Mouse (Mus musculus): ENCODE data around the gene Palm2. TPM values are rescaled to one million over a fixed set of nuclear protein-coding genes. Genes with fewer than 3 reads are reported as not detected.

Gene Palm2
- polyA plus RNA-seq, 1 experiment from 2014 or later: 0.05 TPM

GRCm38 (mm10) chr4:57579683-57580082, 145.6 kb downstream of the Palm2 start:
- no peaks in the 10 kb centered on the region for H3K4me1 ChIP-seq (ENCODE audit: insufficient read depth)
- no peak overlapping the region for H3K9ac ChIP-seq (replicated peaks)
- no peaks in the 10 kb centered on the region for H3K36me3 ChIP-seq (replicated peaks; ENCODE audit: insufficient read depth, low read length)
- DNase-seq: no peak
- no peak overlapping the region for H3K4me3 ChIP-seq (ENCODE audit: low read depth, low read length)
- no peak overlapping the region for H3K4me2 ChIP-seq (ENCODE audit: low read depth, low read length)
- no peaks in the 10 kb centered on the region for H3K27me3 ChIP-seq (ENCODE audit: insufficient read depth, low read length)
- WGBS (ENCODE audit: insufficient replicate concordance): 78% methylated on average over 10 of the region's 10 CpGs
- no peaks in the 10 kb centered on the region for H3K9me3 ChIP-seq (ENCODE audit: low read length)
- no peak for ATAC-seq
- no peak overlapping the region for H3K27ac ChIP-seq (ENCODE audit: low read depth)
- TF ChIP-seq CTCF (IDR thresholded peaks at IDR 0.05; ENCODE audit: low read depth): no peak
- TF ChIP-seq EP300 (IDR thresholded peaks at IDR 0.05; ENCODE audit: low read depth): no peak

GRCm38 (mm10) chr4:57585281-57585800, 151.3 kb downstream of the Palm2 start:
- H3K4me3 ChIP-seq (ENCODE audit: low read depth, low read length): no peak overlapping the region
- WGBS (ENCODE audit: insufficient replicate concordance): 84% methylated on average over 6 of the region's 6 CpGs
- no peaks in the 10 kb centered on the region for H3K36me3 ChIP-seq (replicated peaks; ENCODE audit: insufficient read depth, low read length)
- H3K4me2 ChIP-seq (ENCODE audit: low read depth, low read length): no peak overlapping the region
- H3K9ac ChIP-seq (replicated peaks): no peak overlapping the region
- no peaks in the 10 kb centered on the region for H3K9me3 ChIP-seq (ENCODE audit: low read length)
- TF ChIP-seq CTCF (IDR thresholded peaks at IDR 0.05; ENCODE audit: low read depth) (no peak), EP300 (IDR thresholded peaks at IDR 0.05; ENCODE audit: low read depth) (no peak)
- no peaks in the 10 kb centered on the region for H3K27me3 ChIP-seq (ENCODE audit: insufficient read depth, low read length)
- ATAC-seq (no peak), DNase-seq (no peak)
- H3K4me1 ChIP-seq (ENCODE audit: insufficient read depth): no peaks in the 10 kb centered on the region
- no peak overlapping the region for H3K27ac ChIP-seq (ENCODE audit: low read depth)

- ATAC-seq (no peak), DNase-seq (no peak)
- Histone ChIP-seq H3K27ac (ENCODE audit: low read depth) (no peak overlapping the region), H3K9me3 (ENCODE audit: low read length) (no peaks in the 10 kb centered on the region), H3K4me3 (ENCODE audit: low read depth, low read length) (no peak overlapping the region), H3K27me3 (ENCODE audit: insufficient read depth, low read length) (no peaks in the 10 kb centered on the region), H3K36me3 (replicated peaks; ENCODE audit: insufficient read depth, low read length) (no peaks in the 10 kb centered on the region), H3K9ac (replicated peaks) (no peak overlapping the region), H3K4me1 (ENCODE audit: insufficient read depth) (no peaks in the 10 kb centered on the region), H3K4me2 (ENCODE audit: low read depth, low read length) (no peak overlapping the region)
- TF ChIP-seq EP300 (IDR thresholded peaks at IDR 0.05; ENCODE audit: low read depth) (no peak), CTCF (IDR thresholded peaks at IDR 0.05; ENCODE audit: low read depth) (no peak)
- 39% methylated on average over 7 of the region's 7 CpGs for WGBS (ENCODE audit: insufficient replicate concordance)
These were observed 153.0 kb downstream of the Palm2 start for GRCm38 (mm10) chr4:57586933-57587658.

GRCm38 (mm10) chr4:57588356-57588755, 154.3 kb downstream of the Palm2 start:
- no peaks in the 10 kb centered on the region for H3K27me3 ChIP-seq (ENCODE audit: insufficient read depth, low read length)
- 72% methylated on average over 1 of the region's 1 CpGs for WGBS (ENCODE audit: insufficient replicate concordance)
- H3K36me3 ChIP-seq (replicated peaks; ENCODE audit: insufficient read depth, low read length): no peaks in the 10 kb centered on the region
- ATAC-seq (no peak), DNase-seq (no peak)
- no peak overlapping the region for H3K9ac ChIP-seq (replicated peaks)
- H3K4me1 ChIP-seq (ENCODE audit: insufficient read depth): no peaks in the 10 kb centered on the region
- no peak for TF ChIP-seq EP300 (IDR thresholded peaks at IDR 0.05; ENCODE audit: low read depth)
- no peak overlapping the region for H3K27ac ChIP-seq (ENCODE audit: low read depth)
- H3K9me3 ChIP-seq (ENCODE audit: low read length): no peaks in the 10 kb centered on the region
- no peak overlapping the region for H3K4me3 ChIP-seq (ENCODE audit: low read depth, low read length)
- H3K4me2 ChIP-seq (ENCODE audit: low read depth, low read length): no peak overlapping the region

- no peak overlapping the region for H3K9ac ChIP-seq (replicated peaks)
- H3K27ac ChIP-seq (ENCODE audit: low read depth): no peak overlapping the region
- H3K9me3 ChIP-seq (ENCODE audit: low read length): no peaks in the 10 kb centered on the region
- no peaks in the 10 kb centered on the region for H3K4me1 ChIP-seq (ENCODE audit: insufficient read depth)
- H3K36me3 ChIP-seq (replicated peaks; ENCODE audit: insufficient read depth, low read length): no peaks in the 10 kb centered on the region
- no peak for ATAC-seq
- no peak for TF ChIP-seq CTCF (IDR thresholded peaks at IDR 0.05; ENCODE audit: low read depth)
- no peak for TF ChIP-seq EP300 (IDR thresholded peaks at IDR 0.05; ENCODE audit: low read depth)
- no peak overlapping the region for H3K4me2 ChIP-seq (ENCODE audit: low read depth, low read length)
- no peak for DNase-seq
- WGBS (ENCODE audit: insufficient replicate concordance): 75% methylated on average over 4 of the region's 4 CpGs
- no peaks in the 10 kb centered on the region for H3K27me3 ChIP-seq (ENCODE audit: insufficient read depth, low read length)
- H3K4me3 ChIP-seq (ENCODE audit: low read depth, low read length): no peak overlapping the region
These were observed 158.7 kb downstream of the Palm2 start for GRCm38 (mm10) chr4:57592751-57593150.

GRCm38 (mm10) chr4:57599946-57600345, 165.9 kb downstream of the Palm2 start:
- no peak for DNase-seq
- no peak overlapping the region for H3K27ac ChIP-seq (ENCODE audit: low read depth)
- H3K27me3 ChIP-seq (ENCODE audit: insufficient read depth, low read length): no peaks in the 10 kb centered on the region
- H3K9ac ChIP-seq (replicated peaks): no peak overlapping the region
- ATAC-seq: no peak
- no peaks in the 10 kb centered on the region for H3K9me3 ChIP-seq (ENCODE audit: low read length)
- no peak overlapping the region for H3K4me3 ChIP-seq (ENCODE audit: low read depth, low read length)
- WGBS (ENCODE audit: insufficient replicate concordance): 76% methylated on average over 6 of the region's 6 CpGs
- H3K4me2 ChIP-seq (ENCODE audit: low read depth, low read length): no peak overlapping the region
- H3K4me1 ChIP-seq (ENCODE audit: insufficient read depth): no peaks in the 10 kb centered on the region
- TF ChIP-seq CTCF (IDR thresholded peaks at IDR 0.05; ENCODE audit: low read depth): no peak
- TF ChIP-seq EP300 (IDR thresholded peaks at IDR 0.05; ENCODE audit: low read depth): no peak
- no peaks in the 10 kb centered on the region for H3K36me3 ChIP-seq (replicated peaks; ENCODE audit: insufficient read depth, low read length)

Data from liver, postnatal 0 days (tissue).